Mouse (Mus musculus) heart, postnatal 0 days (tissue): ENCODE results near the gene Alk.

ENCODE experiments used
- CTCF ChIP-seq: IDR thresholded peaks from 2 replicates; pipeline ENCODE4 v1.5.1; 2016; ENCODE audit warnings: antibody characterized with exemption, control low read depth, low read depth
- EP300 ChIP-seq: IDR thresholded peaks from 2 replicates; pipeline ENCODE4 v1.6.1; 2016; ENCODE audit warnings: antibody characterized with exemption, low read depth

DNA sequence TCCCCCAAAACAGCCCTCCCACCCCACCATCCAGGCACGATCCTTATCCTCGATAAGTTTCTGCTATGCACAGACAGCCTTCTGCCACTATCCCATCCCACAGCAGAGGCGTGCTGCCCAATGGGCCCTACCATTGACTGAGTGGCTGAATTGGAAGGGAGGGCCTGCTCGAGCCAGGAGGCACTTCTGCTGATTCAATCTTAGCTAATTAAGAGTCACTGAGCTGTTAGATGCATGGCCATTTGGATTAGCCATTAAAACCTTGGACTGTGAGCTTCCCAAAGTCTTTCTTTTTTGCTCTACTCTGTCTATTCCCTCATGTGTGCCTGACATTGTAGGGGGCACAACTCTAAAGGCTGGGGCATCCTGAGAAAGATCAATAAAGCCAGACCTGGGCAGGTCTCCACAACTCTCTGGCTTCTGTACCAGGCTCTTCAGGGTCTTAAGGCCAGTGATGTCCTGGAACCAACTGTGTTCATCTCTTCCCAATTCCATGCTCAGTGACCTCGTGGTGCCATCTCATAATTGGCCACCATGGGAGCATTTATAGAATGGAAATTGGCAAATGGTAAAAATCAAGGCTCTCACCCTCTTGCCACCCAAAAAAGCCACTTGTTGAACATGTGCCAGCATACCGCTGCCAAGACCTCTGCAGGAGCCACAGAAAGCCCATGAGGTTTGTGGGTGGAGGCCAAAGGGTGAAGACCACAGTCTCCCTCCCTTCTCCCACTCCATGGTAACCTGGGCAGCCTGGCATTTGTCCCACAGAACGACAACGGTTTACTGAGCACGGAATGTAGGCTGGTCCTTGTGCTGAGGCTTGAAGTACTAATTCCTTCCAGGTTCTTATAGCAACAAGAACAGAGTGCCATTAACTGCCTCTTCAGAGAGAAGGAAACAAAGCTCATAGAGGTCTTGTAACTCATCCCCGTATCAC, 582.4 kb downstream of the Alk start:
- TF ChIP-seq CTCF (no peak), EP300 (no peak)
